Mouse (Mus musculus) kidney, postnatal 4 days (tissue): ENCODE data around the gene Adgra3.

ENCODE experiments used
- DNase-seq, 2 experiments: peaks; one replicate each; pipeline ENCODE4 v3.0.0; 2021; ENCODE audit warnings: mixed read lengths in 2 of 2

Adgra3 gene

DNA sequence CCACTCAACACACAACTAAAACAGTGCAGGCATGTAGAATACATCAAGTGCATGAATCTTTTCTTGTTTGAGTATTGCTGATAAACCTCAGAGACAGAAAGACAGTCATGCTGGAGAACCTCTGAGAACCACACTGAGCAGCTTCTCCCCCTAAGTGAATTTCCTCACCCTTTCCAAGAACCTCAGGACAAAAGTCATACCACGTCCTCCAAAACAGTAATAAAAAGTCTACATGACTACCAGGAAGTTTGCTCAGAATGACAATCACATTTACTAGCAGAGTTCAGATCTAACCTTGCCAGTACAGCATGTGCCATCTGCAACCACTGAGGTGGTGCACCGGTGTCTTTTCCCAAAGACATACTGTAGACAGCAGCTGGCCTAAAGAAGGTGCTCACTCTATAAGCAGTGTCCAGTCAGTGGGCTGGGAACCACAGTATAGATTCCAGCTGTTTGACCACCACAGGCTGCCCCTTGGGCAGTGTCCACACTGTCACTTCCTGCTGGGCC lies 27.0 kb downstream of the Adgra3 start:
- no peak for DNase-seq

DNA sequence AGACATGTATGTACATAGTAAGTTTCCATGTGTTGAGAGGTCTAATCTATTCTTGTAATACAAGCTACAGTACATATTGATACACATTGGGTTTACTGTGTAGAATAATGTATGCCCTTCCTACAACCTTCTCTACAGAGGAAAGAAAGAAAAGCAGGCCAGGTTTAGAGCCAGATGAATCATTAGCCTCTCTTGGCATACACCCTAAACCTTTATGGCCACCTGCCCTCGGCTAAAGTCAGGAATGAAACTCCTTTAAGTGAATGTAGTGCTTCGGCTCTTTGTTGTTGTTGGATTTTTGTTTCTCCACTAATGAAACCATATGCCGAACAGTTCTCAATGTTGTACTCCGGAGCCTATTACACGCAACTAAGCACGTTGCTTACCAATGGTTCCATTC lies 27.5 kb downstream of the Adgra3 start:
- no peak for DNase-seq

GRCm38 (mm10) chr5:50029662-50030061 lies 29.1 kb downstream of the Adgra3 start:
- no peak for DNase-seq

DNA sequence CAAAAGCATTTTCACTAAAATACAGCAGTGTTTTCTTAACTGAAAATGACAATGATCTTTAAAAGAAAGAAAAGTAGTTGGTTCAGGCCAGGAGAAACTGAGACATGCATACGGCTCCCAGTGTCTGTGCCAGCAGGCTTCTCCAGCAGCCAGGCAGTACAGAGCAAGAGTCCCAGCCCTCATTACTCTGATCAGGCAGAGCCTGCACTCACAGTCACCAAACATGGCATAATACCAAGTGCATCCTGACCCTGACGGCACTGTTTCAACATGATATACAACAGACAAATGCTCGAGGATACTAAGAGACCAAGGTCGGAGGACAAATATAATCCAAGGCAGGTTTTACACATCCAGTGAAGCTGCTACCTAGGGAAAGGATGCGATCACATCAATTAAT lies 31.2 kb downstream of the Adgra3 start:
- no peak for DNase-seq

- peak in 1 of 2 experiments; percentile 27 for DNase-seq
Observed at GRCm38 (mm10) chr5:50027001-50027400, 31.8 kb downstream of the Adgra3 start.

- DNase-seq: no peak
Observed at GRCm38 (mm10) chr5:50026148-50026547, 32.7 kb downstream of the Adgra3 start.

DNA sequence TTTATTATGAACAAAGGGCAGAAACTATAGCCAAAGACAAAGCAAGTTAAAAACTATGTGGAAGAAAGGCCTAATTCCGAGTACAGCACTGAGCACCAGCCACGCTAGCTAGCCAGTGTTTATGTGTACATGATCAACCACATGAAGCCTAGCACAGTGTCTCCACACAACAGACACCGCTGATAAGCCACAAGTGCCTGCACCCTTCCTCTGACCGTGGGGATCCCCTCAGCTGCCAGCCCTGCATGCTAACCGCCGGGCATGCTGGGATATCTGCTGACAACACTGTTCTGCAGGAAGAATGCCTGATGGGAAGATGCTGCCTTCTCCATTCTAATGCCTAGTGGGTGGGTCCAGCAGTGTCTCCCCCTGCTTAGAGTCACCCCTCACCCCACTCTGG lies 34.7 kb downstream of the Adgra3 start:
- no peak for DNase-seq

GRCm38 (mm10) chr5:50015987-50016587 lies 42.7 kb downstream of the Adgra3 start:
- DNase-seq: no peak

GRCm38 (mm10) chr5:50015147-50015697 lies 43.6 kb downstream of the Adgra3 start:
- no peak for DNase-seq

DNA sequence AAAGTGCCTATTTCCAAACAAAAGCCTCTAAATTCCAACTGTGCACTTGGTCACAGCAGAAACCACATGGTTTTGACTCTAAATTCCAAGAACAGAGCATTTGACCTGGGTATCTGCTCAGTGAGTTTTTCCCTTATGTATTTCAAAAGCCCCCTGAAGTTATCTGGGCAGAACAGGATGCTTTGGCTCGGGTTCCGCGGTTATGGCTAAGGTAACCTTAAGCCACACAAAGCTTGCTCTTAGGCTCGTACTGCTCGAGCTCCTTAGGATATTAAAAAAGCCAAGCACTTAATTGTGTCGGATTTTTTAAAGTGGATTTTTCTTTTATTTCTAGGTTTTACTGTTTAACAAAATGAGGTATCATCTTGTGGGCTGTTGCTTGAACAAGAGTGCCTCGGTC lies 44.1 kb downstream of the Adgra3 start:
- no peak for DNase-seq

DNA sequence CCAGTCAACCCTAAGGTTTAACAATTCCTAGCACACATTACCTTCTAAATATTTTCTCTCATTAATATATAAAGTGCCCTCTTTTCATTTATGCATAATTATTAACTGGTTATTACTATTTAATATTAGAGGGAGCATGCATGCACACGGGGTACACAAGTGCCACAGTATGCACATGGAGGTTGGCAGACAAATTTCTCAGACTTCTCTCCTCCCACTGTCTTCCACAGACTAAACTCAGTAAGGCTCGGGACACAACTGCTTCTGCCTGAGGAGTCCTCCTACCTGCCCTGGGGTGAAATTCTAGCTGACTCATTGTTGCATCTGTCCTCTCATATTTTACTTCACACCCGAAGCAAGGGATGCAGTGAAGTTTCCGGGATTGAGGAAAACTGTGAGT lies 44.8 kb downstream of the Adgra3 start:
- DNase-seq: no peak

GRCm38 (mm10) chr5:50008841-50009240 lies 50.0 kb downstream of the Adgra3 start:
- DNase-seq: no peak

DNA sequence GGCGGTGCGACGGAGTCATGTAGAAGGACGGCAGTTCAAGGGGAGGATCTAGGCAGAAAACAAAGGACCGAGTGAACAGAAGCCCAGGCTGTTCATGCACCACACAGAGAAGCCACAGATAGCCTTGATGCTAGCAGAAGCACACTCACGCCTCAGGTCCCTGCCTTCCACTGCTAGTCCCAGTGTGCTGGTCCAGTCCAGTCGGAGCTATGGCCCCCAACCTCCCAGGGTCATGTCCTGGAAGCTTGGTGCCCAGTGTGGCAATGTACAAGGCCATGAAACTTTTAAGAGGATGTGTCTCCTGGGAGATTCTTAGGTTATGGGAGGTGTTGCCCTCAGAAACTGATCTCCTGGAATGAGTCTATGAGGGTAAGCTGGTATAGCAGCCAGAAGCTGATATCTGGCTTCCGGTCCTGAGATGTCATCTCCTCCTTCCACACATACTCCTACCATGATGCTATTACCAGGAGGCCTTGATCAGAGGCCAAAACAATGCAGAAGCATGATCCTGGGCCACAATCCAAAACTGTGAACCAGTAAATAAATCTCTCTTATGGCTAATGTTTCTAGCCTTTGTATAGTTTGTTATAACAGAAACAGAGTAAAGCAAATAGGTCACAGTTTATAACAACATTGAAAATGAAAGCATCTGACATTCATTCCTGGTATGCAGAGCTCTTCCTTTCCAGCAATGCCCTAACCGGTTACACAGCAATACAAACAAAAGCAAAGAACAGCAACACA lies 51.7 kb downstream of the Adgra3 start:
- DNase-seq: peak; percentile 29 to 37

DNA sequence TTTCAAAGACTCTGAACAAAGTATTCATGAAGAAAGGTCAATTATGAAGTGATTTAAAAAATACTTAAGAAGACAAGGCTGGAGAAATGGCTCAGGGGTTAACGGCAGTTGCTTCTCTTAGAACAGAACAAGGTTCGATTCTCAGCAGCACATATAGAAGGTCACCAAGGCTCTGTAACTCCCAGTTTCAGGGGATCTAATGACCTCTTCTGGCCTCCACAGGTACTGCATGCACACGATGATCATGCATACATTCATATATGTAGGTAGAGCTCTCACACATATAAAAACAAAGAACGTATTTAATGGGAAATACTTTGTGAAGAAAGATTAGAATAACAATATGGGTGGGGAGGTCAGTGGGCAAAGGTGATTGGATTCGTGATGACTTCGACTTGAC lies 56.5 kb downstream of the Adgra3 start:
- DNase-seq: peak; percentile 52 to 55

GRCm38 (mm10) chr5:49999764-50000163 lies 59.0 kb downstream of the Adgra3 start:
- peak; percentile 56 to 65 for DNase-seq

- no peak for DNase-seq
Observed at GRCm38 (mm10) chr5:49997019-49997418, 61.8 kb downstream of the Adgra3 start.

DNA sequence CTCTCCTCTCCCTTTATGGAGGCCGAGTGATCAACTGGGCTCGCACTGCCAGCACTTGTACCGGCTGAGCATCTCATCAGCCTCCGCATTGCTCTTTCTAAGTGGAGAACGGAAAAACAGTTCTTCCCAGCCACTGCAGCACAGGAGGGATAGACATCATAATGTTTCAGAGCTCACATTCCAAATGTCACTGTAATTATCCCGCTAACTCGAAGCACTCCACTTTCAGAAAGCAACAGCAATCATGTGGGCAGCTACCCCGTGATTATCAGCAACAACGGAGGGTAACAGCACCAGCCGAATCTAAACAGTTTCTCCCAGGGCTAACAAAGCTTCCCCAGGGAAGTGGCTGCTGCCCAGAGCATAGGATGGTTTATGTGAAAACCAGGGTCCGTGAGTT lies 62.3 kb downstream of the Adgra3 start:
- DNase-seq: no peak

DNA sequence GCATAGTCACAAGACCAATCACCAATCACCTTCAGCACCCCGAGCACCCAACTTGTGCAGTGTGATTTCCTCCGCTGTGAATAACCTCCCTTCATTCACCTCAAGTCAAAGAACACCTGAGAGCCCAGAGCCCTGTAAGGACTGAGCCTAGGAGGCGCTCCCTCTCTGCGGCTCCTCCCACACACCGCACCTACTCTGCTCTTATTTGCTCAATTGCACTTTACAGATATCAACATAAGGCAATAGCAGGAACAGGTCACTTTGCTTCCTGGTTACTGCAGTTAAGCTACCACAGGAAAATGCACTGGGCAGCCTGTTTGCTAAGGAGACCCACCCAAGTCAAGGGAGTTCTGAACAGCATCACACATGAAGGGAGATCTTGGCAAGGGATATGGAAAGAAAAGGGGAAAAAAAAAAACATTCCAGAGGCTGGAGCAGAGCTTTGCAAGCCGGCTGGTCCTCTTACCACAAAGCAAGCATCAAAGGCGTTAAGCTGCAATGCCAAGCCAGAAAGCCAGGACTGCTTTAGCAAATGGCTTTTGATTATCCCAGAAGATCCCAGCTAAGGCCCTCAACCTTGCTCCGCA lies 68.0 kb downstream of the Adgra3 start:
- no peak for DNase-seq

DNA sequence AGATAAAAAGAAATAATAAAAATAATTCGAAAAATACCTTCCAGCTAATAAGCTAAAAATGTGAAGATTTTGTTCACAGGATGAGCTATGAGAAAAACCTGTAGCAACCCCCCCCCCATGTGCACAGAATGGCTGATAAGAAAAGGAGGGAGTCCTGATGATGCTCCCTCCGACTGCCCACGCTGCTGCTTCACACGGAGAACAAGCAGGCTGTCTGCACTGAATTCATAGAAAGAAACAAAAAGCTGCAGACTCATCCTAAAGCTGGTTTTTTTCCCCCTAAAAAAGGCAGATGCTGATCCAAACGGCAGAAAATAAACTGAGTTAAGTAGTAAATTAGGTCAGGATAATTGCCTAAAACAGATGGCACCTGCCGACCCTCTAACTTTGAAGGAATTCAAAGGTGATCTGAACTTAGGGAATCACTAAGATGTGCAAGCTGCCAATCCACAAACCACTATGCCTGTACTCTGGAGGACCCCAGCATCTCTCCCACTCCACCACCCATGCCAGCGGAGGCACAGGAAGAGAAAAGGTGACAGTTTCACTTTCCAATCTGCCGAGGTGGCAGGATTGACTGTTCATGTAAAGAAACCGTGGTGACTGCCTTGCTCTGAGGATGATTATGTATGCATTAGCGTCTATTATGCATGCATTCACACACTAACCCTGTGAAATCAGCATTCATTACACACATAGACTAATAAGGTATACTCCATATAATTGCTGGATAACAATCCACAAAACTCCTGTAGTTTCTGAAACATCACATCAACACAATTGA lies 70.6 kb downstream of the Adgra3 start:
- no peak for DNase-seq

- DNase-seq: no peak
Observed at GRCm38 (mm10) chr5:49980727-49981126, 78.1 kb downstream of the Adgra3 start.

DNA sequence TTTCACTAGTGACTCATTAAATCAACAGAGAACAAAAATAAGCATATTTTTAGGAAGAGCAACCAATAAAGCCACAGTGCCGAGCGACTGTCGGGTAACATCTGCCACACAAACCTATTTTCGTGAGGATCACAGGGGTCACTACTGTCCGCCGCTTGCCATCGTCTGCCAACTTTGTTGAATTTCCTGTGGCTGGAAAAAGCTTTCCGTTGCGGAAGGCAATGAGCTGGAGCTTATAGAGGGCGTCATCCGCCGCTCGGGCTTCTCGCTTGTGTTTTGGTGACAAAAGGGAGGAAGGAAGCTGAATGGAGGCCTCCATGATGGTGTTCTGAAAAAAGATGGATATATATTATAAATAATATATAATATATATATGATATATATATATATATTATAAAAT lies 79.6 kb downstream of the Adgra3 start:
- DNase-seq: no peak

DNA sequence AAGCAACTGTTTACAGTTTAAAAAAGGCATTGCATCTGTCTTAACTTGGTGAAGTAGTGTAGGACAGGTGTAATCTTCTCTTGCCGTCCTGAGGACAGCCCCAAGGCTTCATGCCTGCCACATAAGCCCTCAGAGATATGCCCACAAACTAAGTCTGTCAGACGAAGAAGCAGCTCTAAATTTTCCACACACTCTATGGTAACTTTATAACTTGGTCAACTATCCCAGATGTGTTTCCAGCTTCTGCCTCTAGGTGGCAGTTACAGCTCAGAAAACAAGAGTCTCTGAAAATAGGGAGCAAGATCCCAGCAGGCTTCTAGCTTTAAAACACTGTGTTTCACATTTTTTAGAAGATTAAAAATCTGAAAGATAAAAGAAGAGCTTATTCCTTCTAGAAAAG lies 82.8 kb downstream of the Adgra3 start:
- DNase-seq: peak; percentile 75 to 76

DNA sequence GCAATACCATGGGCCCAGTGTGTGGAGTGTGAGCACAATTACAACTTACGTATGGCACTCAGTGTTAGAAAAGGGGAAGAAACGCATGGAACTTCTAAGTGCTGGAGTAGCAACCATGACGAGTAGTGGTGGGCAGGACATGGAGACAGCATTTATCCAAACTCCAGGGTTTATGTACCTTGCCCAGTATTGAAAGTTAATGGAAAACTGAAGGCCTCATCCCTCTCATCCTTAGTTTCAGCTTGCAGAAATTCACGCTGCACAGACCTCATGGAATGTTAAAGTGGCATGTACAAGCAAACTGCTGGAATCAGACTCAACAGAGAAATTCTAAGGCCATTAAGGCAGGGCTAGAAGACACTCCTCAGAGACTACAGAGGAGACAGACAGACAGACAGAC lies 84.6 kb downstream of the Adgra3 start:
- no peak for DNase-seq
